Mouse (Mus musculus) C2C12 (cell line): Measurements from ENCODE around the gene Zbtb9. TPM values are rescaled to one million over a fixed set of nuclear protein-coding genes. Genes with fewer than 3 reads are reported as not detected.

Experiments
- H3K27me3 ChIP-seq: one replicate; pipeline ENCODE4 v1.6.1; 2011; ENCODE audit not compliant: control insufficient read depth, insufficient read depth, insufficient read length
- H3K36me3 ChIP-seq: one replicate; pipeline ENCODE4 v1.6.1; 2011; ENCODE audit not compliant: control insufficient read depth, insufficient read depth
- H3K4me3 ChIP-seq: one replicate; pipeline ENCODE4 v1.5.1; 2011; ENCODE audit warnings: mild to moderate bottlenecking, control low read depth; ENCODE audit not compliant: poor library complexity, insufficient read depth, severe bottlenecking
- H3K79me2 ChIP-seq: one replicate; pipeline ENCODE4 v1.6.1; 2011; ENCODE audit not compliant: control insufficient read depth, insufficient read depth
- H3K79me3 ChIP-seq: one replicate; pipeline ENCODE4 v1.6.1; 2011; ENCODE audit warnings: low read depth, control low read depth
- H3ac ChIP-seq: one replicate; pipeline ENCODE3; 2011; ENCODE audit warnings: low read depth; ENCODE audit not compliant: control insufficient read depth, insufficient read length
- CEBPB ChIP-seq: IDR thresholded peaks from one replicate; pipeline ENCODE4 v1.6.1; 2011; ENCODE audit warnings: low read depth, mild to moderate bottlenecking, control low read depth, moderate library complexity
- CTCF ChIP-seq: IDR thresholded peaks from one replicate; pipeline ENCODE4 v1.5.1; 2011; ENCODE audit not compliant: control insufficient read depth, insufficient read depth, insufficient read length
- FOSL1 ChIP-seq: IDR thresholded peaks from one replicate; pipeline ENCODE4 v1.8.0; 2011; ENCODE audit warnings: mild to moderate bottlenecking, low read length; ENCODE audit not compliant: poor library complexity, insufficient read depth, severe bottlenecking
- MAX ChIP-seq: IDR thresholded peaks from one replicate; pipeline ENCODE4 v1.6.1; 2011; ENCODE audit warnings: mild to moderate bottlenecking, control low read depth
- MYOD1 ChIP-seq: IDR thresholded peaks from one replicate; pipeline ENCODE4 v1.6.1; 2011; ENCODE audit warnings: low read depth; ENCODE audit not compliant: control insufficient read depth, insufficient read length
- MYOG ChIP-seq: IDR thresholded peaks from one replicate; pipeline ENCODE4 v1.6.1; 2011; ENCODE audit not compliant: control insufficient read depth, insufficient read length; ENCODE audit errors: extremely low read depth
- USF1 ChIP-seq: IDR thresholded peaks from one replicate; pipeline ENCODE4 v1.6.1; 2011; ENCODE audit warnings: low read depth, mild to moderate bottlenecking, control low read depth, moderate library complexity
- microRNA-seq: library from miRNA; unstranded; fragments of <30 nt; microRNA quantifications from one replicate; pipeline ENCODE4, GENCODE M21; 2019; ENCODE audit warnings: borderline microRNAs expressed
- polyA plus RNA-seq: library from polyadenylated mRNA; unstranded; fragments of >200 nt; fragmentation: generic; extraction: Trizol; gene quantifications from one replicate; pipeline ENCODE4 v1.2.1, GENCODE M21; 2012; ENCODE audit warnings: missing spikeins

The Zbtb9 gene
- polyA plus RNA-seq, 1 experiment = 6.8 TPM

DNA sequence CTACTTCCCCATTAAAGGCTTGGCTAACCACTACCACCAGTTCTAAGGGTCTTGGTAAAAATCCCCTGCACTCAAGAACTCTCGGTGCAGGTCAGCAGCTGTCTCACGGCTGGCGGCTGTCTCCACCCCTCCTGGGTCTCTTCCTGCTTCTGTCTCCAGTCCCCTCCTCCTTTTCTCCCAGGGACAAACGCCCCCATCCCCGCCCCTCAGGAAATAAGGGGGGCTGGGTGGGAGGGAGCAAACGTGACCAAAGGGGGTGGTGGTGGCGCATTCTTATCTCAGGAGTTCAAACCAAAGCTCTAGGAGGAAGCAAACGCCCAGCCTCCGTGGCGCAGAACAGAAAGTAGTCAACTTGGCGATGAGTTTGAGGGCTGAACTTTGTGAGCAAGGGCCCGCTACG, 83.2 kb downstream of the Zbtb9 start:
- Histone ChIP-seq H3K79me2 (peaks cover 40% of the 10 kb centered on the region), H3K4me3 (peak overlapping the region; percentile 69), H3K36me3 (no peaks in the 10 kb centered on the region), H3ac (peak overlapping the region; percentile 52), H3K79me3 (peaks cover 28% of the 10 kb centered on the region), H3K27me3 (no peaks in the 10 kb centered on the region)
- TF ChIP-seq CEBPB (no peak), FOSL1 (no peak), MYOD1 (peak; percentile 13), MAX (no peak), USF1 (no peak)

DNA sequence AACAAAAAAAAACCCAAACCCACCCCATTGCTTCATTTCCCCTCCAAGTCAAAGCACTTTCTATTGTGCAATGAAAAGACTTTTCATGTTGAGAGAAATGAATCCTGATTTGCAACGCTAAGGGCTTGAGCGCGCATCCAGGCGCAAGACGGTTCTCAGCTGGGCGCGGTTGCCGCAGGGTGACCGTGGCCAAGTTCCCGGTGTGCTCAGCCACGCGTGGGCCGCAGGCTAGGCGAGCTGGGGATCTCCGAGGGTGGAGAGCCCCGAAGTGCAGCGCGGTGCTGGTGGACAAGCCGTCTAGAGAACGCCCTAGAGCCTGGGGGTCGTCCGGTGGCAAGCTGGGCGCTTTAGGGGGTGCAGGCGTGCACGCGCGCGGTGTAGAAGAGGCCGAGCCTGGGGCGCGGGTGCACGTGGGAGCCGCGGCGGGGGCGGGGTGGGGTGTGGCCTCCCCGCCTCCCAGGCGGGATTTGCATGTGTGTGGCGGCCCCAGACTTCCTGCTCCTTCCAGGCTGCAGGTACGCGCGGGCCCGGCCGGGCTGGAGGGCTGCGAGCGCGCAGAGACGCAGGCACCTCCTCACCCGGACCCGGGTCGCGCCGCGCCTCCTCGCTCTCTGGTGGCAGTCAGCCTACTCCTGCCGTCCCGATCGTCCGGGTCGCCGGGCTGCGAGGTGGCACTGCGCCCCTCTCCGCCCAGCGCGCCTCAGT, 84.0 kb downstream of the Zbtb9 start, which contains the start of gene Itpr3:
Gene Itpr3 (plus strand): TSS at position 493 of the 705 bp plus-strand sequence.
- H3K79me2 ChIP-seq = peaks cover 48% of the 10 kb centered on the region
- H3K79me3 ChIP-seq = peaks cover 34% of the 10 kb centered on the region
- TF ChIP-seq MYOD1 (no peak), MYOG (no peak), MAX (no peak), CEBPB (peak; percentile 63), USF1 (no peak), FOSL1 (no peak), CTCF (peak; percentile 36)
- no peaks in the 10 kb centered on the region for H3K36me3 ChIP-seq
- H3K4me3 ChIP-seq = peak within 1 kb of the TSS; percentile 69
- no peaks in the 10 kb centered on the region for H3K27me3 ChIP-seq
- peak within 1 kb of the TSS; percentile 75 for H3ac ChIP-seq

- Histone ChIP-seq H3K27me3 (no peaks in the 10 kb centered on the region), H3K79me2 (peaks cover 55% of the 10 kb centered on the region), H3K4me3 (peak overlapping the region; percentile 69), H3K79me3 (peaks cover 39% of the 10 kb centered on the region), H3K36me3 (no peaks in the 10 kb centered on the region), H3ac (peak overlapping the region; percentile 60)
- TF ChIP-seq CEBPB = no peak
- no peak for TF ChIP-seq USF1
- TF ChIP-seq MYOG = no peak
- TF ChIP-seq MYOD1 = no peak
- TF ChIP-seq FOSL1 = no peak
- TF ChIP-seq CTCF = no peak
- TF ChIP-seq MAX = no peak
Observed at GRCm38 (mm10) chr17:27057517-27058055, 84.6 kb downstream of the Zbtb9 start.

Small RNA genes lying within 50 kb of the gene (microRNA-seq; reads per million reads assigned to microRNA genes)
- 0.16 reads per million for gene Mir3083
- 1.3 reads per million, percentile 29 among the genes with 10 or more reads in this experiment for gene Mir6968

Other genes starting within 250 kb of the Zbtb9 start
- 27.8 TPM for gene Bnip1, start 192.1 kb upstream of the Zbtb9 start, polyA plus RNA-seq
- 2.2 TPM for gene Nkx2-5, start 128.2 kb upstream of the Zbtb9 start, polyA plus RNA-seq
- 30.9 TPM for gene Kifc5b, start 56.1 kb upstream of the Zbtb9 start, polyA plus RNA-seq
- gene Phf1, start 40.1 kb upstream of the Zbtb9 start, polyA plus RNA-seq = 7.3 TPM
- 166 TPM for gene Cuta, start 33.6 kb upstream of the Zbtb9 start, polyA plus RNA-seq
- 3.0 TPM for gene Syngap1, start 31.9 kb upstream of the Zbtb9 start, polyA plus RNA-seq
- 95.1 TPM for gene Bak1, start 55.8 kb downstream of the Zbtb9 start, polyA plus RNA-seq
- 20.0 TPM for gene Itpr3, start 84.1 kb downstream of the Zbtb9 start, polyA plus RNA-seq
- gene Uqcc2, start 160.7 kb downstream of the Zbtb9 start, polyA plus RNA-seq = 630 TPM
- gene Ip6k3, start 194.6 kb downstream of the Zbtb9 start, polyA plus RNA-seq = 0.08 TPM
- gene Lemd2, start 231.3 kb downstream of the Zbtb9 start, polyA plus RNA-seq = 45.9 TPM